Mouse (Mus musculus): Measurements from ENCODE around the gene Casq2.

Gene Casq2

GRCm38 (mm10) chr3:102086283-102086682 is at the start of gene Casq2:
Gene Casq2, plus strand, starts transcription at chr3:102086415.
- DNase-seq, result no peak

- no peak for DNase-seq
Measured at GRCm38 (mm10) chr3:102037806-102038205, 48.4 kb upstream of the Casq2 start.

- no peak for DNase-seq
Measured at GRCm38 (mm10) chr3:102038608-102039007, 47.6 kb upstream of the Casq2 start.

GRCm38 (mm10) chr3:102041632-102042031 is 44.6 kb upstream of the Casq2 start:
- no peak for DNase-seq

GRCm38 (mm10) chr3:102045071-102045470 is 41.1 kb upstream of the Casq2 start:
- no peak for DNase-seq

GRCm38 (mm10) chr3:102047532-102047931 is 38.7 kb upstream of the Casq2 start:
- DNase-seq, result no peak

- no peak for DNase-seq
Measured at GRCm38 (mm10) chr3:102049207-102050104, 36.8 kb upstream of the Casq2 start.

- DNase-seq, result no peak
Measured at GRCm38 (mm10) chr3:102052036-102052435, 34.2 kb upstream of the Casq2 start.

GRCm38 (mm10) chr3:102053293-102053692 is 32.9 kb upstream of the Casq2 start:
- no peak for DNase-seq

GRCm38 (mm10) chr3:102055878-102056277 is 30.3 kb upstream of the Casq2 start:
- no peak for DNase-seq

GRCm38 (mm10) chr3:102060065-102060464 is 26.1 kb upstream of the Casq2 start:
- DNase-seq, result no peak

GRCm38 (mm10) chr3:102061923-102062670 is 24.1 kb upstream of the Casq2 start:
- peak; percentile 26 to 28 for DNase-seq

- DNase-seq, result no peak
Measured at GRCm38 (mm10) chr3:102062671-102063010, 23.6 kb upstream of the Casq2 start.

- no peak for DNase-seq
Measured at GRCm38 (mm10) chr3:102063273-102064120, 22.7 kb upstream of the Casq2 start.

GRCm38 (mm10) chr3:102064566-102064965 is 21.6 kb upstream of the Casq2 start:
- DNase-seq, result no peak

- no peak for DNase-seq
Measured at GRCm38 (mm10) chr3:102067306-102067705, 18.9 kb upstream of the Casq2 start.

- no peak for DNase-seq
Measured at GRCm38 (mm10) chr3:102067861-102068260, 18.4 kb upstream of the Casq2 start.

- no peak for DNase-seq
Measured at GRCm38 (mm10) chr3:102069260-102069659, 17.0 kb upstream of the Casq2 start.

- DNase-seq, result no peak
Measured at GRCm38 (mm10) chr3:102069686-102070085, 16.5 kb upstream of the Casq2 start.

GRCm38 (mm10) chr3:102070360-102070759 is 15.9 kb upstream of the Casq2 start:
- no peak for DNase-seq

- no peak for DNase-seq
Measured at GRCm38 (mm10) chr3:102071016-102071415, 15.2 kb upstream of the Casq2 start.

GRCm38 (mm10) chr3:102079413-102079812 is 6.8 kb upstream of the Casq2 start:
- DNase-seq, result no peak

GRCm38 (mm10) chr3:102081862-102082261 is 4.4 kb upstream of the Casq2 start:
- no peak for DNase-seq

All from B cell, adult 2 months (primary cell).